Mouse (Mus musculus) kidney, embryonic 14.5 days (tissue): ENCODE measurements at regions not wholly inside any gene's neighbourhood (a gene's known extent, or its start where the extent isn't known, plus 50 kb on each side); places are given as distances from the start of the nearest gene placed in this dataset.

Experiments
- ATAC-seq: fragments of 200-750 bp; cut with Nextera tagmentation; 2 replicates; pipeline ENCODE4 v1.8.0; 2017; ENCODE audit warnings: moderate number of reproducible peaks, mild to moderate bottlenecking, moderate TSS enrichment, moderate library complexity; ENCODE audit not compliant: low FRiP score, low TSS enrichment
- H3K27ac ChIP-seq: fragments of 300-500 bp; sonication (generic); 2 replicates; pipeline ENCODE4 v1.5.1; 2014; ENCODE audit warnings: low read depth, mild to moderate bottlenecking, low read length, moderate library complexity, mixed read lengths
- H3K27me3 ChIP-seq: fragments of 300-500 bp; sonication (generic); 2 replicates; pipeline ENCODE4 v1.6.1; 2014; ENCODE audit warnings: mild to moderate bottlenecking, low read length; ENCODE audit not compliant: control insufficient read depth, insufficient read depth
- H3K36me3 ChIP-seq: fragments of 300-500 bp; sonication (generic); 2 replicates; pipeline ENCODE4 v1.6.1; 2014; ENCODE audit warnings: low read length, mixed read lengths; ENCODE audit not compliant: control insufficient read depth, insufficient read depth
- H3K4me1 ChIP-seq: fragments of 300-500 bp; sonication (generic); 2 replicates; pipeline ENCODE4 v1.6.1; 2014; ENCODE audit warnings: low read length, mixed read lengths; ENCODE audit not compliant: control insufficient read depth, insufficient read depth
- H3K4me2 ChIP-seq: fragments of 300-500 bp; sonication (generic); replicated peaks from 2 replicates; pipeline ENCODE4 v1.6.1; 2014; ENCODE audit warnings: low read depth, mild to moderate bottlenecking, low read length
- H3K4me3 ChIP-seq: fragments of 300-500 bp; sonication (generic); 2 replicates; pipeline ENCODE4 v1.5.1; 2014; ENCODE audit warnings: mild to moderate bottlenecking, low read length
- H3K9ac ChIP-seq: fragments of 300-500 bp; sonication (generic); 2 replicates; pipeline ENCODE4 v1.6.1; 2014; ENCODE audit warnings: low read depth, mild to moderate bottlenecking, low read length, moderate library complexity
- H3K9me3 ChIP-seq: fragments of 300-500 bp; sonication (generic); 2 replicates; pipeline ENCODE4 v1.6.1; 2016; ENCODE audit warnings: low read length; ENCODE audit not compliant: control insufficient read depth
- WGBS: fragments of 180-500 bp; shearing (Covaris S2); extraction: QIAGEN DNeasy Blood & Tissue Kit; methylation state at CpG from one replicate; pipeline ENCODE4 v1.1.7; 2014; 5-methylcytosine and 5-hydroxymethylcytosine counted together

DNA sequence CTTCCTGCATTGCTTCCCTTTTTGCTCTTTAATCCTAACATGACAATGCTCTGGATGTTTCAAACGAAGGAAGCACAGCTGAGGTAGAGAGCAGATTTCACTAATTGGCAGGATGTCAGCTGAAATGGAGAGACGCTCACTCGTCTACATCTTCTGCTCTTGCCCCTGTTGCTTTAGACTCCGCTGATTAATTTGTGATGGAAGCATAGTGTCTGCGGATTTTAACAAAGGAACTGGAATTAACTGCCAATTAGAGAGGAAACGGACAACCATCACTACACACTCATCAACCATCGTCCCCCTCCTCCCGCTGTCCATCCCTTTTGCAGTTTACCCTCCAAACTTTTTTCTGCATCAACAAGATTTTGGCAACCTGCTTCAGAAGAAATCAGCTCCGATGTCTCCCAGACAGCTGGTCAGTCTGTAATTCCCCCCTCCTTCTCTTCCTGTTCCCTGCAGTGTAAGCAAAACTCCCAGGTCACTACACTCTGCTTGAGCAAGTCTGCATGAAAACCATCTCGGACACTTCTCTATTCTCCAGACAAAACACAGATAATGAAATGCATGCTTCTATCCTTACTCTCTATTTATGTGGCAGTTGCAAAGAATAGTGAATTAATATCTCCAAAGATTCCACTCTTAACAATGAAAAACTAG is 2905.6 kb upstream of the 5930422O12Rik start:
- 41% methylated on average over 10 of the region's 10 CpGs for WGBS
- no peak overlapping the region for H3K27ac ChIP-seq
- no peak for ATAC-seq

DNA sequence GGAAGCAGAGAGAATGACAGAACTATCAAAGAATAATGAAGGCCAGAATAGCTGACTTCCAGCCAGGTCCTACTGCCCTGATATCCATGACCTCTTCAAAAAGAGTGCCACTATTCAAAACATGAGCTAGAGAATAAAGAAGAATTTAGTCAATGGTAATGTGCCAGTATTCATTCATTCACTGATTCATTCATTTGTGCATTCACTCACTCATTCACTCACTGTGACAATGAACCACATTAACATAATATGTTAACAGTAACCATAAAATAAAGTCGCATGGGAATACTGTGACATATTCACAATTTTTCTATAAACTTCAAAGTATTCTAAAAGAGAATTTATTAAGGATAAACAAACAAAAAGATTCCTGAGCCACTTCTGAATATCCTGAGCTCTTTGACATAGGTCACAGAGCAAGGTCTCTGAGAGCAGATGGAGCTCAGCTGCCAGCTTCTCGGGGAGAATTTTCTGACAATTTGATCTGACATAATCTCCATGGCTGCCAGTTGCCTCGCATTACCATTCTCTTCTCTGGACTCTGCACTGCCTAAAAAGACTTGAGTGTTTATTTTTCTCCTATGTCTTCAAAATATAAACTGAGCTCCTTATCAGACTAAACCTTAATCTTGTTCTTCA is 2895.5 kb upstream of the 5930422O12Rik start:
- 50% methylated on average over 3 of the region's 3 CpGs for WGBS

More for the DNA sequence above, 2905.6 kb upstream of the 5930422O12Rik start:
- Histone ChIP-seq H3K4me2 (peak overlapping the region; percentile 8; the same call in 1 of the 2 replicates), H3K36me3 (no peaks in the 10 kb centered on the region), H3K4me1 (no peaks in the 10 kb centered on the region), H3K27me3 (no peaks in the 10 kb centered on the region), H3K4me3 (no peak overlapping the region), H3K9me3 (no peaks in the 10 kb centered on the region), H3K9ac (no peak overlapping the region)

DNA sequence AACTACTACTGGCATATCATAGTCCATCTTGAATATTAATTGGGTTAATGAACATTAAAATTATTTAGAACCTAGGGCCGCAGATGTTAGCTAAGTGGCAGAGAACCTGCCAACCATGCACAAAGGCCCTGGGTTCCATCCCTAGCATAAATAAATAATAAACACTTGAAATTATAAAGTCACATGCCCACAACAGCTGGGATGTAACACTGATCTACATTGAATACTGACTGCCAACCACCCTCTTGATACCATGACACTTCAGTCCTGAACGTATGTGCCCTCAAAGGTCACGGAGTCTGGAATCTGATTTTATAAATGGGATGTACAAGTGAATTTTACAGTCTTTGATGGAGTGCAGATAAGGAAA is 2895.0 kb upstream of the 5930422O12Rik start:
- 72% methylated on average over 3 of the region's 3 CpGs for WGBS
- H3K4me1 ChIP-seq = no peaks in the 10 kb centered on the region
- no peaks in the 10 kb centered on the region for H3K9me3 ChIP-seq
- no peaks in the 10 kb centered on the region for H3K27me3 ChIP-seq
- H3K27ac ChIP-seq = no peak overlapping the region
- no peaks in the 10 kb centered on the region for H3K36me3 ChIP-seq
- H3K9ac ChIP-seq = no peak overlapping the region
- no peak overlapping the region for H3K4me2 ChIP-seq
- H3K4me3 ChIP-seq = no peak overlapping the region
- no peak for ATAC-seq

More for the DNA sequence above, 2895.5 kb upstream of the 5930422O12Rik start:
- no peaks in the 10 kb centered on the region for H3K4me1 ChIP-seq
- no peak for ATAC-seq
- no peaks in the 10 kb centered on the region for H3K36me3 ChIP-seq
- no peak overlapping the region for H3K9ac ChIP-seq
- H3K27me3 ChIP-seq = no peaks in the 10 kb centered on the region
- H3K4me3 ChIP-seq = no peak overlapping the region
- H3K4me2 ChIP-seq = no peak overlapping the region
- no peak overlapping the region for H3K27ac ChIP-seq
- H3K9me3 ChIP-seq = no peaks in the 10 kb centered on the region

DNA sequence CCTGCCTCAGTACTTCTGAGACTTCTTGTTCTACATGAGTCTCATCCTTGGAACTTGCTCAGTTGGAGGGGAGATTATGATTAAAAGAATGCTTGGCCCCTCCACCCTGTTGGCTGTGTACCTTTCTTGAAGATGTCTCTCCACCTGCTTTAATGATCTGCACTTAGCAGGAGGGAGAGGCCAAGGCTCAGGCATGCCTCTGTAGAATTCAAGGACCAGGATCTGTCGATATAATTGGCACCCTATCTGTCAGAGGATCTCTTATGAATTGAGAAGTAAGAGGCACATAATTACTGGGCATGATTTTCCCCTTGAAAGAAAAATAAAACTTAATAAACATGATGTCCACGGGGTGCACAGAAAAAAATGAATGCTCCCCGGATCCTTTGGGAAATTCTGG is 2893.1 kb upstream of the 5930422O12Rik start:
- no peaks in the 10 kb centered on the region for H3K36me3 ChIP-seq
- ATAC-seq = no peak
- WGBS = 86% methylated on average over 3 of the region's 3 CpGs

DNA sequence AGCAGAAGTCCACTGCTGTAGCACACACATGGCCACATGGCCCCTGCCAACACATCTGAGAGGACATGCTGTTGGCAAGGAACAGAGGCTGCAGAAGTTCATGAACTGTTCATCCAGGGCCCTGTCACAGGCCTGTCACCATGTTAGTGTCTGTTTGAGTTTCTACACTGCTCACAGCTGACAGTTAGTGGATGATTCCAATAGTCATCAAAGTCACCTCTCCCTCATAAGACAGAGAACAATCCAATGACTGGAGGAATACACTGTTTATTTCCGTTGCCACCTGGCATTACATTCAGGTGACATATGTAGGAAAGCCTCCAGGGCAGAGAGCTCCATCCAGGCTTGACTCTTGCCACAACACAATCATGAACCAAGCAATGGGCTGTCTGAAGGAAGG is 2886.3 kb upstream of the 5930422O12Rik start:
- H3K4me2 ChIP-seq = no peak overlapping the region
- ATAC-seq = no peak
- H3K4me1 ChIP-seq = no peaks in the 10 kb centered on the region
- no peak overlapping the region for H3K9ac ChIP-seq
- H3K27ac ChIP-seq = no peak overlapping the region
- no peaks in the 10 kb centered on the region for H3K36me3 ChIP-seq
- H3K4me3 ChIP-seq = no peak overlapping the region
- WGBS = 79% methylated on average over 1 of the region's 1 CpGs
- H3K27me3 ChIP-seq = no peaks in the 10 kb centered on the region
- no peaks in the 10 kb centered on the region for H3K9me3 ChIP-seq

More for the DNA sequence above, 2893.1 kb upstream of the 5930422O12Rik start:
- H3K4me3 ChIP-seq = no peak overlapping the region
- no peaks in the 10 kb centered on the region for H3K27me3 ChIP-seq
- no peak overlapping the region for H3K27ac ChIP-seq
- H3K9ac ChIP-seq = no peak overlapping the region
- H3K4me1 ChIP-seq = no peaks in the 10 kb centered on the region
- no peaks in the 10 kb centered on the region for H3K9me3 ChIP-seq
- no peak overlapping the region for H3K4me2 ChIP-seq

DNA sequence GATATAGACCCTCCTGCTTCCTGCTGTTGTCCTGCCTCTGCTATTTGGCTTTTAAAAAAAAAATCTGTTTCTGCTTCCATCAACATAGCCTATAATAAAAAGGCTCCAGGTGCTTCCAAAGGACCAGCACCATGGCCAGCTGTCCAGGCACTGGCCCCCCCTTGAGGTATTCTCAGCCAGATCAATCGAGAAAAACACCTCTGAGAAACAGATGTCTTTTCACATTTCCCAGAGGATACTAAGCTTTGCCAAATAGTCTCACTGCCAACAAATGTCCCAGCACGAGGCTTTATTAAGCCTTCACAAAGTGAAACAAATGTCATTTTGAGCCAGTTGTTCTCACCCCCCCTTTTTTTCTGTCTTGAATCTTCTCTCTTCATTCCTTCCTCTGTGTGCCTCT is 2880.7 kb upstream of the 5930422O12Rik start:
- 13% methylated on average over 2 of the region's 2 CpGs for WGBS

DNA sequence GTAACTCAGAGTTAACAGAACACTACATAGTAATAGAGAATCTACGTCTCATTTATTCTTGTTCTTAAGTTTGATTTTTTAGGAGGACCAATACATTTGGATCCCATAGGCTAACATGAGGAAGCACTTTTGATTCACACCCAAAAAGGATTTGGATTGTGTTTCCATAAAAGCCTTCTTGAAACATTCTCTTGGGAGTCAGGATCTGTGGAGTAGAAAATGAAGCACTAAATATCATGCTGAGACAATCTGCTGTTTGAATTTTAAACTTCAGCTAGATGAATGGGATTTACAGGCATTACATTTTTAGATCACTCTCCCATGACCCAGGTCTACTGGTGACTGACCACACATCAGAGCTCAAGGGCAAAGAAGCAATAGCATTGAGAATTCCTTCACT is 2877.5 kb upstream of the 5930422O12Rik start:
- no peak for ATAC-seq
- Histone ChIP-seq H3K4me2 (no peak overlapping the region), H3K27me3 (no peaks in the 10 kb centered on the region), H3K4me3 (no peak overlapping the region), H3K4me1 (no peaks in the 10 kb centered on the region), H3K9ac (no peak overlapping the region), H3K27ac (no peak overlapping the region), H3K9me3 (no peaks in the 10 kb centered on the region), H3K36me3 (no peaks in the 10 kb centered on the region)
- 74% methylated on average over 1 of the region's 1 CpGs for WGBS

More for the DNA sequence above, 2880.7 kb upstream of the 5930422O12Rik start:
- Histone ChIP-seq H3K36me3 (no peaks in the 10 kb centered on the region), H3K4me3 (no peak overlapping the region), H3K27me3 (no peaks in the 10 kb centered on the region), H3K9ac (no peak overlapping the region), H3K4me2 (no peak overlapping the region), H3K9me3 (no peaks in the 10 kb centered on the region), H3K4me1 (no peaks in the 10 kb centered on the region), H3K27ac (no peak overlapping the region)
- ATAC-seq = no peak

DNA sequence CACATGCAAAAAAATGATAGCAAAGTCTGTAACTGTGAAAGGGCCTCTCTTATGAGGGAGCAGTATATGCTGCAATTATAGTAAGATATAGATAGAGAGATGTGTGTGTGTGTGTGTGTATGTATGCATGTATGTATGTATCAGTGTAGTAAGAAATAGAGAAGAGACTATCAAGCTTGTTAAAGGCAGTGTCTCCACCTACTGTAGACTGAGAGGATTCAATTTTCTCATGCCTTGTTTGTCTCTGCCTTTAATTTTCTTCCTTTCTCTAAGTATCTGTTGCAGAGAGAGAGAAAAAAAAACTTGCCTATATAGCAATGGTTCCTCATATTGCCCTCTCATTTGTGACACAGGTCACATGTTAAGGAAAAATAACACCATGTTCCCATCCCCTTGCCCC is 2871.1 kb upstream of the 5930422O12Rik start:
- no peak for ATAC-seq

DNA sequence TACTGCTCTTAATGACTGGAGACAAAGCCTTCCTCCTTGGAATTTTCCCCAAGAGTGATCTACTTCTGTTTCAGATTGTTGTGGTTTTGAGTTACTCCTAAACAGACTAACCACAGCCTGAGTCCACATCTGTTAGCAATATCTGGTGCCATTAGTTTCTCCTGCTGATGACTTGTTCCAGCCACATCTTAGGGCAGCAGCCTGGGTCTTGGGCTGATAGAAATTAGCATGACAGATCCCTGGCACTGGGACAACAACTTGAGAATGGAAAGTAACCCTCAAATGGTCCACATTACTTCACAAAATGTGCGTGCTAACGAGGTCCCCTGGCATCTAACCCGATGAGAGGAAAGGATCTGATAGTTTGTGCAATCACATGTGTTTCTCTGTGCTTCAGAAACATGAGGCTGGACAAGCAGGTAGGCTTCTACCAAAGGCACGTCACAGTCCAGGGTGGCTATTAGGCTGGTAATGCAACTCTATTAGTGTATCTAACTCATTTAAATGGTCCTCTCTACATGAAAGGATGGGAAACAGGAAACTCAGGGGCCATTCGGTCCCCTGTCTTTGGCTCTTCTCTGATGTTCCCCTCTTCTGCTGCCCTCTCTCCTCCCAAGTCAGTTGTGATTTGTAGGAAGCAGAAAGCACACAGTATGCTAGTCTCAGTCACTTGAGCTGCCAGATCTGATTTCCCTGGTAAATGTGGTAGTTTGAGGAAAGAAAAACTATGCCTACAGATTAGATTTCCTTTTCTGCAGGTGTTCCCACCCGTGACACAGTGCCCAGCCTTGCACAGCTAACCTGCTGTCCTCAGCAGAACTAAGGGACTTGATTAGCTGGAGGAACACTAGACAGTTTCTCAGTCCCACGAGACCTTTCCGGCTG is 2866.9 kb upstream of the 5930422O12Rik start:
- H3K9ac ChIP-seq = no peak overlapping the region
- H3K27ac ChIP-seq = no peak overlapping the region
- WGBS = 63% methylated on average over 8 of the region's 8 CpGs
- H3K36me3 ChIP-seq = no peaks in the 10 kb centered on the region
- H3K9me3 ChIP-seq = no peaks in the 10 kb centered on the region
- ATAC-seq = peak; percentile 83
- H3K4me1 ChIP-seq = no peaks in the 10 kb centered on the region
- H3K27me3 ChIP-seq = no peaks in the 10 kb centered on the region
- H3K4me2 ChIP-seq = no peak overlapping the region
- H3K4me3 ChIP-seq = no peak overlapping the region

More for the DNA sequence above, 2871.1 kb upstream of the 5930422O12Rik start:
- Histone ChIP-seq H3K4me1 (no peaks in the 10 kb centered on the region), H3K27me3 (no peaks in the 10 kb centered on the region), H3K36me3 (no peaks in the 10 kb centered on the region), H3K27ac (no peak overlapping the region), H3K9ac (no peak overlapping the region), H3K4me3 (no peak overlapping the region), H3K4me2 (no peak overlapping the region), H3K9me3 (no peaks in the 10 kb centered on the region)
